Mouse (Mus musculus) neural tube, embryonic 11.5 days (tissue): ENCODE results near the gene Nrn1l. TPM values are rescaled to one million over a fixed set of nuclear protein-coding genes. Genes with fewer than 3 reads are reported as not detected.

Experiments used
- ATAC-seq: fragments of 200-750 bp; cut with Nextera tagmentation; 2 replicates; pipeline ENCODE4 v1.8.0; 2017; ENCODE audit warnings: moderate number of reproducible peaks, mild to moderate bottlenecking, moderate TSS enrichment, moderate library complexity; ENCODE audit not compliant: insufficient read depth, low FRiP score, low TSS enrichment
- DNase-seq: peaks from one replicate; pipeline ENCODE4 v3.0.0-alpha.2; 2015; ENCODE audit warnings: low spot score
- H3K27ac ChIP-seq: fragments of 300-500 bp; sonication (generic); 2 replicates; pipeline ENCODE4 v1.5.1; 2014; ENCODE audit warnings: low read depth, mild to moderate bottlenecking, low read length
- H3K27me3 ChIP-seq: fragments of 300-500 bp; sonication (generic); 2 replicates; pipeline ENCODE4 v1.6.1; 2014; ENCODE audit warnings: mild to moderate bottlenecking, low read length, mixed read lengths; ENCODE audit not compliant: control insufficient read depth, insufficient read depth
- H3K36me3 ChIP-seq: fragments of 300-500 bp; sonication (generic); 2 replicates; pipeline ENCODE4 v1.6.1; 2014; ENCODE audit warnings: mild to moderate bottlenecking, low read length, moderate library complexity, mixed read lengths; ENCODE audit not compliant: control insufficient read depth, insufficient read depth
- H3K4me1 ChIP-seq: fragments of 300-500 bp; sonication (generic); 2 replicates; pipeline ENCODE4 v1.6.1; 2014; ENCODE audit warnings: low read length, mixed read lengths; ENCODE audit not compliant: control insufficient read depth, insufficient read depth
- H3K4me2 ChIP-seq: fragments of 300-500 bp; sonication (generic); 2 replicates; pipeline ENCODE4 v1.6.1; 2014; ENCODE audit warnings: low read depth, mild to moderate bottlenecking, moderate library complexity
- H3K4me3 ChIP-seq: fragments of 300-500 bp; sonication (generic); 2 replicates; pipeline ENCODE4 v1.5.1; 2014; ENCODE audit warnings: low read depth, low read length
- H3K9ac ChIP-seq: fragments of 300-500 bp; sonication (generic); 2 replicates; pipeline ENCODE4 v1.6.1; 2014; ENCODE audit warnings: mild to moderate bottlenecking, low read length
- H3K9me3 ChIP-seq: fragments of 300-500 bp; sonication (generic); 2 replicates; pipeline ENCODE4 v1.6.1; 2016; ENCODE audit warnings: low read length; ENCODE audit not compliant: control insufficient read depth
- WGBS: fragments of 180-500 bp; shearing (Covaris S2); extraction: QIAGEN DNeasy Blood & Tissue Kit; methylation state at CpG from one replicate; pipeline ENCODE4 v1.1.7; 2014; 5-methylcytosine and 5-hydroxymethylcytosine counted together
- polyA plus RNA-seq: library from polyadenylated mRNA; unstranded; fragments of >200 nt; fragmentation: Nextera tagmentation; extraction: Ambion mirVana; gene quantifications from 2 replicates; pipeline ENCODE4 v1.2.1, GENCODE M21; 2014

Nrn1l gene
- polyA plus RNA-seq, 1 experiment from 2014 or later = not detected

DNA sequence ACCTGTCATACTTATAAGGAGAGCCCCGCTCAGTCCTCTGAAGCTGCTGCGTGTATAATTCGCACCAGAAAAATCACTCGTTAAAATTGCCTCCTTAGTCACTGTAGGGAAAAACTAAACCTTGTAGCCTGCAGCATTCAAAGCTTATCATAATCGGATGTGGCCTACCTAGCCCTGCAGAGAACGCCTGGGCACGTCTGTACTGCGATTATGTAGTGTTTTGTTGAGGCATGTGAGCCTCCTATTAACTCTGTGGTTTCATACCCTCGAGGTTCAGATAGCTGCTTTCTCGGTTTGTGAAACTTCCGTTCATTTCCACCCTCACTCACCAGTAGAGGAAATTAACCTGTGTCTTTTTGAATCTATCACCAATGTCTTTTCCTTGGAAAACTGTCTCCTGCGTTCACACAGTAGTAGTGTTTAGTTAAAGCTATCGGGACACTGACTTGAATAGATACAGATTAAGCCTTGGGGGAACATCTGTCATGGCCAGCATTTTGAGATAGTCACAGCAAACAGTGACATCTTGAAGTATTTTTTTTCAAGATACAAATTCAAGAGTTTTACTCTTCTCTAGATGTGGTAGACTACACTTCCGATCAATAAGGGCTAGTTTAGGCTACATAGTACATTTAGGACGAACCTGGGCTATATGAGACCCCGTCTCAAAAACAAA, 7.7 kb downstream of the Nrn1l start:
- DNase-seq = no peak

DNA sequence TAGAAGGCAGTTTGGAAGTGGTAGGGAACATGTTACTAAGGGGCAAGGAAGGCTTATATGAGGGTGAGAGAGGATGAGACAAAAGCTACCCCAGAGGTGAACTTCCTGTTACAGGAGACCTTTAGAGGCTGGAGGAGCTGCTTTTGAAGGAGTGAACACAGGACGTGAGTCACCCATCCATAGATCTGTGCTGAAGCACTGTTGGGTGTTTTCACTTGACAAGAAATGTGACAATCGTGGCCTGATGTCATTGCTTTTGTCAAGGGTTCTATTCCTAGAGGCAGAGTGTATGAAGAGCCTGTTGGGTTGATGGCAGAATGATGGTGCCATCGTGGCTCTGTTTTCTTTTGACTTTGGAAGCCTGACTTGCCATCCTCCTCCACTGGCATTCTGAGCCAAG, 26.0 kb downstream of the Nrn1l start:
- H3K27me3 ChIP-seq = no peaks in the 10 kb centered on the region
- no peak for DNase-seq
- no peaks in the 10 kb centered on the region for H3K36me3 ChIP-seq
- H3K9ac ChIP-seq = no peak overlapping the region
- ATAC-seq = no peak
- no peaks in the 10 kb centered on the region for H3K4me1 ChIP-seq
- 86% methylated on average over 3 of the region's 3 CpGs for WGBS
- no peak overlapping the region for H3K27ac ChIP-seq
- H3K4me3 ChIP-seq = no peak overlapping the region
- no peak overlapping the region for H3K4me2 ChIP-seq
- no peaks in the 10 kb centered on the region for H3K9me3 ChIP-seq

More for the DNA sequence above, 7.7 kb downstream of the Nrn1l start:
- H3K36me3 ChIP-seq = no peaks in the 10 kb centered on the region
- peak overlapping the region; percentile 83 for H3K4me3 ChIP-seq
- no peak overlapping the region for H3K27ac ChIP-seq
- peaks cover 4% of the 10 kb centered on the region for H3K4me1 ChIP-seq
- no peaks in the 10 kb centered on the region for H3K9me3 ChIP-seq
- 43% methylated on average over 16 of the region's 16 CpGs for WGBS
- no peaks in the 10 kb centered on the region for H3K27me3 ChIP-seq
- H3K9ac ChIP-seq = peak overlapping the region; percentile 92
- no peak for ATAC-seq
- H3K4me2 ChIP-seq = peak overlapping the region; percentile 61

DNA sequence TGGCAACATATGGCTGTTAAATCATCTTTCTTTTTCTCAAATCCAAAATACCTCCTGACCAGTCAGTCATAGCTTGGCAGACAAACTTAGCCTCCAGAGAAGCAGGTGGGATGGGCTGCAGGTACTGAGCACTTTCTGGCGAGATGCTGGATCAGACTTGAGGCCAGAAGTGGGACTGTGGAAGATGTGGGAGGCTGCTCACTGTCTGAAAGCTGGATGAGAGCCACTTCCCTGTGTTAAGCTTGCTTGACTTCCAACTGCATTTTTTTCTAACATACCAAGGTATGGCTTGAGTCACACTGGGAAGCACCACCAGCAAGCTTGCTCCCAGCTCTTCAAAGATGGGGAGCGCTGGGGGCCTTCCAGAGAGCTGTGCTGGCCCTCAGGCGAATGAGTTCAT, 31.8 kb downstream of the Nrn1l start:
- Histone ChIP-seq H3K9me3 (no peaks in the 10 kb centered on the region), H3K9ac (no peak overlapping the region), H3K27ac (no peak overlapping the region), H3K36me3 (no peaks in the 10 kb centered on the region), H3K4me3 (no peak overlapping the region), H3K4me2 (no peak overlapping the region), H3K4me1 (no peaks in the 10 kb centered on the region), H3K27me3 (no peaks in the 10 kb centered on the region)
- ATAC-seq (no peak), DNase-seq (no peak)
- WGBS = 83% methylated on average over 3 of the region's 3 CpGs

DNA sequence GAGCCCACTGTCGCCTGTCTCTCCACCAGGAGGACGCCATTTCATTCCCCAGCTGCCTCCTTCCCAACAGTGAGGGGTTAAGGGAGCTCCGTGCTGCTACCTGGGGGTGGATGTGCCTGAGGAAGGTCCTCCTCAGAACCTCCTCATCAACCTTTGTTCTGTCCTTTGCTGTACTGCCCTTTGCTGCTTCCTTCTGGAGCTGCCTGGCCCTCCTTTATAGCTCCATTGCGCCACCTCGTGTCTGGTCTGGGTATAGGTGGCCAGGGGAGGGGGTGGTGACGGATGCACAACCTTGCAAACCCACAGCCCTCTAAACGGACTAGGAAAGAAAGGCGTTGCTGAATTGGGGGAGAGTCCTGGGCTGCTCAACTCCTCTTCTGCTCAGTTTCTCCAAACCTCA, 37.2 kb downstream of the Nrn1l start:
- WGBS = 20% methylated on average over 8 of the region's 8 CpGs
- Histone ChIP-seq H3K36me3 (no peaks in the 10 kb centered on the region), H3K4me1 (no peaks in the 10 kb centered on the region), H3K4me3 (no peak overlapping the region), H3K9me3 (no peaks in the 10 kb centered on the region), H3K9ac (peak overlapping the region; percentile 57), H3K27me3 (no peaks in the 10 kb centered on the region), H3K27ac (peak overlapping the region; percentile 42; the same call in 1 of the 2 replicates), H3K4me2 (no peak overlapping the region)
- DNase-seq (peak; percentile 85), ATAC-seq (peak; percentile 35)

DNA sequence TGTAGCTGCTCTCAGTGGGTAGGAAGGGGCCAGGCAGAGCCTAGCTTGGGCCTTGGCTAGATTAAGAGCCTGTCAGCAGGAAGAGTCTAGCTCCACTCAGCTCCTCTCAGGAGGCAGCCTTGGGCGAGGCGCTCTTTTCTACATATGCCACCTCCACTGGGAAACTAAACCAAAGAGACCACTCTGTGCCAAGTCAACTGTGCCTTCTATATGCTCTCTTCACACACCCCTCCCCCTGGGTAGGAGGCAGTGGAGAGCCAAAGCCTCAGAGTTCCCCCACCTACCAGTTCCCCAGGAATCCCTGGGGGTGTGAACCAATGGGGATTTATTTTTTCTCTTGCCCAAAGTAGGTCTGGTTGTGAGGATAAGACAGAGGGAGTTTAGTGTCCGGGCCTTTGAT, 37.9 kb downstream of the Nrn1l start:
- Histone ChIP-seq H3K4me2 (no peak overlapping the region), H3K4me1 (peaks cover 2% of the 10 kb centered on the region), H3K36me3 (no peaks in the 10 kb centered on the region), H3K9me3 (no peaks in the 10 kb centered on the region), H3K27ac (no peak overlapping the region), H3K4me3 (no peak overlapping the region), H3K9ac (no peak overlapping the region), H3K27me3 (no peaks in the 10 kb centered on the region)
- WGBS = 94% methylated on average over 3 of the region's 3 CpGs
- DNase-seq = no peak
- ATAC-seq = no peak

DNA sequence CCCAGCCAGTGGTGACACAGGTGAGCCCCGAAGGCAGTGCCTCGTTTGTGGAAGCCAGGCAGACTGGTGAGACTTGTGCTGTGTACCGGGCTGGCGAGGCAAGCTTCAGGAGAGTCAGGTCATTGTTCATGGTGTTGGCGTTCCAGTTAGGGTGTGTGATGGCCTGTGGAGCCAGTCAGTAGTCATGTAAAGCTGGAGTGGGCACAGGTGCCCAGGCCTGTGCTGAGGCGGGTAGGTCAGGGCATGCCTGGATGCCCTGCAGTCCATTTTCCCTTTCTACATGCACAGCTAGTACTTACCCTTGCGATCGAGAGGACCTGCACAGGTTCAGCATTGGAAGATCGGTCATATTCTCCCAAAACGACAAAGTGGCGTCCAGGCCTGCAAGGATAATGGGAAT, 39.2 kb downstream of the Nrn1l start:
- H3K9me3 ChIP-seq = no peaks in the 10 kb centered on the region
- ATAC-seq = no peak
- no peaks in the 10 kb centered on the region for H3K36me3 ChIP-seq
- WGBS = 89% methylated on average over 11 of the region's 11 CpGs
- H3K27me3 ChIP-seq = no peaks in the 10 kb centered on the region
- DNase-seq = no peak
- H3K9ac ChIP-seq = no peak overlapping the region
- H3K4me3 ChIP-seq = no peak overlapping the region
- peaks cover 6% of the 10 kb centered on the region for H3K4me1 ChIP-seq
- H3K27ac ChIP-seq = no peak overlapping the region
- H3K4me2 ChIP-seq = no peak overlapping the region

DNA sequence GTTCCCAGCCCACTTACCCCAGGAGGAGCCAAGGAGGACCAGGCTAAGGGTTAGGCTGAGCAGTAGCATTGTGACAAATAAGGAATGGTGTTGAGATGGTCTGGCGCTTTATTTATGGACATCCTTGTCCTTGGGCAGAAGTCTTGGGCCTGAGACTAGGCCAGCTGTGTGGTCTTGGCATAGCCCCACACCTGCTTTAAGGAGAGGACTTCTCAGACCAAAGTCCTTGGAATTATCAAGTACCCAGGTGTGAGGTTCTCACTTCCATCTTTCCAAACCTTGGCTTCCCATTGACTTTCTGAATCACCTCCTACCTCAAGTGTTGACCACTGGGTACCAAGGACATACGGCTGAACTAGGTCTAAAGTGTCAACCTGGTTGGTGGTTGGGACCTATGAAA, 40.4 kb downstream of the Nrn1l start, which contains the start of gene Ctrl:
Ctrl (minus strand) TSS at position 101 of the 400 bp plus-strand sequence.
- Histone ChIP-seq H3K4me1 (peaks cover 10% of the 10 kb centered on the region), H3K9ac (no peak within 1 kb of the TSS), H3K4me2 (no peak within 1 kb of the TSS), H3K27me3 (no peaks in the 10 kb centered on the region), H3K36me3 (no peaks in the 10 kb centered on the region), H3K4me3 (no peak within 1 kb of the TSS), H3K27ac (no peak within 1 kb of the TSS), H3K9me3 (no peaks in the 10 kb centered on the region)
- ATAC-seq (no peak), DNase-seq (no peak)
- 91% methylated on average over 2 of the region's 2 CpGs for WGBS

DNA sequence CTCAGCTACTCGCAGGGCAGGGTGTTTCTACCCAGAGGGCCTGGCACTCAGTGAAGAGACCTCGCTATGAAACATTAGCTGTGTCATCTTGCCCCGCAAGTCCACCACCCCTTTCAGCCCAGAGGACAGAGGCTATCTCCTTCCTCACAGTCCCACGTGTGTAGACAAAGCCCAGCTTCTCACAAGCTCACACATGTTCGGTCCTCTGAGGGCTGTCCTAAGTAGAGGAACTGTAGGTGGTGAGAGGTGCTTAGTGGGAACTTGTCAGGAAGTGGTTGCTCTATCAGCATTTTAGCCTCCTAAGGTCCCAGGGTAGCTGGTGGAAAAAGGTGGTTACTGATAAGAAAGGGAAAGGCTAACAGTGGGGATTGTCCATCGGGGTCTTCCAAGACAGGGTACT, 41.7 kb downstream of the Nrn1l start:
- Histone ChIP-seq H3K27me3 (no peaks in the 10 kb centered on the region), H3K4me1 (peaks cover 10% of the 10 kb centered on the region), H3K4me3 (no peak overlapping the region), H3K4me2 (no peak overlapping the region), H3K27ac (no peak overlapping the region), H3K9me3 (no peaks in the 10 kb centered on the region), H3K36me3 (no peaks in the 10 kb centered on the region), H3K9ac (no peak overlapping the region)
- 85% methylated on average over 6 of the region's 6 CpGs for WGBS
- ATAC-seq (no peak), DNase-seq (no peak)

DNA sequence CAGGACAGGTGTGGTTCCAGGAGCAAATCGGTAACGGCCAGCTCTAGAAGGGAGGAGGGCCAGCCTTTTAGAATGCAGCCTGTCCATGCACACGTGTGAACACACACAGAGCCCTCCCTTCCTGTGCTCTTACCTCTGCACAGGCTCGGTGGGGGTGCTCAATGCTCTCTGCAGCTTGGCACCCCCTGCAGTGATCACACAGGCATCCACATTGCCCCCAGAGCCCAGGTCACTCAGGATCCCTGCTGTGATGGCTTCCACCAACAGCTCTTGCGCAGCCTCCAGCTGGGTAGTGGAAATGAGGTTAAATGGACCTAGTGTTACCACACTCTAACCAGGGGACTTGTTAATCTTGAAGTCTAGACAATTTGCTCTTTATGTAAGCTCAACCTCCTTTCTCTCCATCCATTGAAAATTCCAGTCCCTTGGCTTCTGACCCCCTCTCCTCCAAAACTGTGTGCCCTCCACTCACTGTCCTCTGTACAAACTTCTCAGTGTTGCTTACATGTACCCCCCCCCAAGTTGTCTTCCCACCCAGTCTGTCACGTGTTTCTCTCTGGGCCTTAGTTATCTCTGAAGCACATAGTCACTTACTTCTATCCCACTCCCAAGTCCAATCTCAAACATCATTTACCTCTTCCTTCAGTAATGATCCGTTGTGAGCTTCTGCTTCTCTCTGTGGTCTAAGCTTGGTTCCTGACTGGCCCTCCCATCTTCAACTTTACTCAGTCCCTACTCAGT, 42.7 kb downstream of the Nrn1l start:
- Histone ChIP-seq H3K4me2 (peak overlapping the region; percentile 97), H3K27me3 (no peaks in the 10 kb centered on the region), H3K4me1 (peaks cover 10% of the 10 kb centered on the region), H3K9me3 (no peaks in the 10 kb centered on the region), H3K27ac (no peak overlapping the region), H3K36me3 (no peaks in the 10 kb centered on the region), H3K4me3 (peak overlapping the region; percentile 74), H3K9ac (peak overlapping the region; percentile 73)
- 27% methylated on average over 7 of the region's 7 CpGs for WGBS
- DNase-seq = peak; percentile 21
- no peak for ATAC-seq
